Mouse (Mus musculus): Measurements from ENCODE around the gene Defa37.
"Not testable (repeated sequence)": the region's sequence is repeated elsewhere in the genome, so short reads cannot be mapped to it uniquely, and the experiment has no call there.

- TF ChIP-seq CTCF (conservative IDR thresholded peaks at IDR 0.05; ENCODE audit: low read length); POU5F1 (IDR thresholded peaks at IDR 0.05; ENCODE audit: borderline replicate concordance, low read length); NANOG (IDR thresholded peaks at IDR 0.05; ENCODE audit: borderline replicate concordance, low read length): not testable (repeated sequence)
Measured at GRCm38 (mm10) chr8:21582706-21583105, 17.5 kb downstream of the Defa37 start, which contains the start of gene Defa28.
